Mouse (Mus musculus) kidney, embryonic 15.5 days (tissue): ENCODE measurements around the gene 4933428G20Rik. TPM values are rescaled to one million over a fixed set of nuclear protein-coding genes. Genes with fewer than 3 reads are reported as not detected.

Experiments
- ATAC-seq: fragments of 200-750 bp; cut with Nextera tagmentation; replicated peaks from 2 replicates; pipeline ENCODE4 v1.8.0; 2017; ENCODE audit warnings: moderate TSS enrichment; ENCODE audit not compliant: low FRiP score
- H3K27ac ChIP-seq: fragments of 300-500 bp; sonication (generic); 2 replicates; pipeline ENCODE4 v1.5.1; 2015; ENCODE audit warnings: mild to moderate bottlenecking, inconsistent platforms
- H3K27me3 ChIP-seq: fragments of 300-500 bp; sonication (generic); 2 replicates; pipeline ENCODE4 v1.6.1; 2015; ENCODE audit warnings: inconsistent platforms
- H3K36me3 ChIP-seq: fragments of 300-500 bp; sonication (generic); 2 replicates; pipeline ENCODE4 v1.6.1; 2015; ENCODE audit warnings: inconsistent platforms
- H3K4me1 ChIP-seq: fragments of 300-500 bp; sonication (generic); 2 replicates; pipeline ENCODE4 v1.6.1; 2015; ENCODE audit warnings: inconsistent platforms
- H3K4me2 ChIP-seq: fragments of 300-500 bp; sonication (generic); 2 replicates; pipeline ENCODE4 v1.6.1; 2015; ENCODE audit warnings: moderate library complexity, mild to moderate bottlenecking, inconsistent platforms
- H3K4me3 ChIP-seq: fragments of 300-500 bp; sonication (generic); replicated peaks from 2 replicates; pipeline ENCODE4 v1.5.1; 2015; ENCODE audit warnings: mild to moderate bottlenecking, inconsistent platforms
- H3K9ac ChIP-seq: fragments of 300-500 bp; sonication (generic); 2 replicates; pipeline ENCODE4 v1.6.1; 2015; ENCODE audit warnings: mild to moderate bottlenecking, inconsistent platforms
- H3K9me3 ChIP-seq: fragments of 300-500 bp; sonication (generic); replicated peaks from 2 replicates; pipeline ENCODE4 v1.6.1; 2016; ENCODE audit warnings: inconsistent platforms
- WGBS: fragments of 180-500 bp; shearing (Covaris S2); methylation state at CpG from one replicate; pipeline ENCODE4 v1.1.7; 2015; ENCODE audit warnings: mixed read lengths; 5-methylcytosine and 5-hydroxymethylcytosine counted together
- polyA plus RNA-seq: library from polyadenylated mRNA; unstranded; fragments of >200 nt; fragmentation: Nextera tagmentation; extraction: Ambion mirVana; gene quantifications from 2 replicates; pipeline ENCODE4 v1.2.1, GENCODE M21; 2015

4933428G20Rik gene
- polyA plus RNA-seq, 1 experiment from 2014 or later = 0.84 TPM

DNA sequence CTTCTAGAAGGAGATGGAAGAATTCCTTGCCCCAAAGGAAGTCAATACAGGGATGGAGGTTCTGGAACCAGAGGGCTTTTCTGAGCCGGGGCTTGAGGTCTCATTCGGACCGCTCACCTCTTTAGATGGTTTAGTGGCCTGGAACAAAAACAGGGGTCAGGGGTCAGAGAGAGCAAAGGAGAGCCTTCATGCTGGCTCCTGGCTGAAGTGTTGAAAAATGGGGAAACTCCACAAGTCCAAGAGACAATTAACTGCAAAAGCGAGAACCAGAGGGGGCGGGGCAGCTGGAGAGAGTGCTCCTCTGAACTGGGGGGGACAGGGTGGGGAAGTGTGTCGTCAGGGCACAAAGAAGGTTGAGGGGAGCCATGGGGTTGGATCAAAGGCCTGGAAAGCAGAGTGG is 12.4 kb upstream of the 4933428G20Rik start:
- ATAC-seq = no peak
- H3K27ac ChIP-seq = peak overlapping the region; percentile 82
- H3K4me3 ChIP-seq = no peak overlapping the region
- no peaks in the 10 kb centered on the region for H3K9me3 ChIP-seq
- 57% methylated on average over 6 of the region's 6 CpGs for WGBS
- H3K4me1 ChIP-seq = peaks cover 34% of the 10 kb centered on the region
- H3K4me2 ChIP-seq = peak overlapping the region; percentile 41; the same call in 1 of the 2 replicates
- H3K27me3 ChIP-seq = no peaks in the 10 kb centered on the region
- H3K9ac ChIP-seq = no peak overlapping the region
- H3K36me3 ChIP-seq = no peaks in the 10 kb centered on the region

DNA sequence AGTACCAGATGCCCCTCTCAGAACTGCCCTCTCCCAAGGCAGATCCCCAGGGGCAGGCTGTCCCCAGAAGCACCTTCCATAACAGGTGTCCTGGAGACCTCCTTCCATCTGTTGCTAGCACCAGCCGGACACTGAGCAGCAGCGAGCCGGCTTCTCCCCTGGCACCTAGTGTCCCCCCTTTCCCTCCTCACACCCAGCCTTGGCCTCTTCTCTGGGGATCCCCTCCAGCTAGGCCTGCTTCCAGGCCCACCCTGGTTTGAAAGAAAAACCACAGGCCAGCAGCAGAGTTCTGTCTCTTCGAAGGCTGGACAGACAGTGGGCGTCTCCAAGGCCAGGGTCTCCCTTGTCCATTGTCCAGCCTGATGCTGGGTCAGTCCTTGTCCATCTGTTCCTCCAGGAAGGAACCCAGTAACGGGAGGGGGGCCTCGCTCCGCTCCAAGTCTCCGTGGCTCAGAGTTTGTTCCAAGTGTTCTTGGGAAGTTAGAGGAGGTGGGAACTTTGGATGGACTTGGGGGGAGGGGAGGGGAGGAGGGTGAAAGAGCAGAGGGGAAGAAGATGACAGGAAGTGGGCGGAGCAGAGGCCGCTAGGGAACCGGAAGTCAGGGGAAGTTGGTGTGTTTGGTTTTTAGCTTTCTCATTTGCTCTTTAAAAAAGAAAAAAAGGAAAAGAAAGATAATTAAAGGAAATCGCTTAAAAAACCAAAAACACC is 11.7 kb upstream of the 4933428G20Rik start:
- Histone ChIP-seq H3K36me3 (no peaks in the 10 kb centered on the region), H3K9me3 (no peaks in the 10 kb centered on the region), H3K4me2 (peak overlapping the region; percentile 41), H3K9ac (no peak overlapping the region), H3K27ac (peak overlapping the region; percentile 82), H3K27me3 (no peaks in the 10 kb centered on the region), H3K4me3 (0 out of 2 replicates have a peak overlapping the region, but pooled peaks have one; percentile 0), H3K4me1 (peaks cover 34% of the 10 kb centered on the region)
- 49% methylated on average over 13 of the region's 13 CpGs for WGBS
- 0 out of 2 replicates have a peak, but pooled peaks have one; percentile 24 for ATAC-seq

GRCm38 (mm10) chr11:97510966-97511660 is 11.0 kb upstream of the 4933428G20Rik start:
- Histone ChIP-seq H3K9ac (no peak overlapping the region), H3K4me3 (no peak overlapping the region), H3K9me3 (no peaks in the 10 kb centered on the region), H3K4me1 (peaks cover 34% of the 10 kb centered on the region), H3K36me3 (no peaks in the 10 kb centered on the region), H3K27ac (peak overlapping the region; percentile 82), H3K27me3 (no peaks in the 10 kb centered on the region), H3K4me2 (peak overlapping the region; percentile 41)
- ATAC-seq = 0 out of 2 replicates have a peak, but pooled peaks have one; percentile 22
- 32% methylated on average over 10 of the region's 10 CpGs for WGBS

DNA sequence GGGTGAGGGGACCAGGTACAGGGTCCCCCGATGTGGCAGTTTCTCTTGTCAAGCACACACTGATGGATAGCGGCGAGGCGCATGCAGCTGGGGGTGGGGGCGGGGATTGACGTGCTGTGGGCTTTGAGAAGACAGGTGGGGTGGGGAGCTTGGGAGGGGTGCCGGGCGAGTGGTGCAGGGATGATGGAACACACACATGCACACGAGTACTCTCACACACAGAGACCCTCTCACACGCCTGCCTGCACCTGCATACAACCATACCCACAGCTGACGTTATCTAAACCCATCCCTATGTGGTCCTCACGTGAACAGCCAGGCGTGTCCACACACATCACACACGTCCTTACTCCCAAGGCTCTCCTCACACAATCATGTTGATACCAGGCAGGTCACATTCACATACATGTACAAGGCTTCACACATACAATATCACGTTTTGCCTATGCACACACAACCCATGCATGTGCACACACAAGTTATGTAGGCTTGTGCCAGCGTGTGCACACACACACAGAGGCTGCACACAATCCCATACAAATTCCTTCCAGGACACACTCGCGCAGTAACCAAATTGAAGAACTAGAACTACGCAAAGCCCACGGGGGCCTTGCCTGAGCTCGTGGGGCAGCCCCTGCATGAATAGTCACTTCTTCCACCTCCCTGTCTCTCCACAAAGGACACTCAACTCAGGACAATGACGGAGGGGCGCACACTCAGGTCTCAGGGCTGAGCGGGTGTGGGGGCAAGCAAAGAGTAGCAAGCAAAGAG is 9.8 kb upstream of the 4933428G20Rik start:
- H3K9ac ChIP-seq = no peak overlapping the region
- no peak overlapping the region for H3K27ac ChIP-seq
- WGBS = 67% methylated on average over 24 of the region's 24 CpGs
- H3K4me2 ChIP-seq = no peak overlapping the region
- ATAC-seq = no peak
- no peaks in the 10 kb centered on the region for H3K9me3 ChIP-seq
- no peaks in the 10 kb centered on the region for H3K36me3 ChIP-seq
- H3K4me3 ChIP-seq = no peak overlapping the region
- H3K27me3 ChIP-seq = no peaks in the 10 kb centered on the region
- H3K4me1 ChIP-seq = peaks cover 34% of the 10 kb centered on the region

DNA sequence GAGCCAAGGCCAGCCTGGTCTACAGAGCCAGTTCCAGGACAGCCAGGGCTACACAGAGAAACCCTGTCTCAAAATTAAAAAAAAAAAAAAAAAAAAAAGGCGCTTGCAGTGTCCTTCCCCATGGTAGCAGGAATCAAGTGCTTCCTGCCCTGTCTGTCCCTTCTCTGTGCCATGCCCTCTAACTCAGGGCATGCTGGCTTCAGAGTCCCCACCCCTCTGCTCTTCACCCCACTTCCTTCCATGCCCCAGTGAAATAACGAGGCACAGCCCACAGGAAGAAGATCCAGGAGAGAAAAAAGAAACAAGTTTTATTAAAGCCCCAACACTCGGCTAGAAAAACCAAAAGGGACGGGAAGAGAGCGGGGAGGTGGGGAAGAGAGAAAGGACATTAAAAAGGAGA is 8.9 kb upstream of the 4933428G20Rik start:
- Histone ChIP-seq H3K9ac (no peak overlapping the region), H3K36me3 (no peaks in the 10 kb centered on the region), H3K4me1 (peaks cover 34% of the 10 kb centered on the region), H3K4me2 (no peak overlapping the region), H3K27ac (no peak overlapping the region), H3K27me3 (no peaks in the 10 kb centered on the region), H3K4me3 (no peak overlapping the region), H3K9me3 (no peaks in the 10 kb centered on the region)
- whole genome bisulfite sequencing = 25% methylated on average over 5 of the region's 5 CpGs
- no peak for ATAC-seq

- Histone ChIP-seq H3K9me3 (no peaks in the 10 kb centered on the region), H3K9ac (no peak overlapping the region), H3K4me2 (no peak overlapping the region), H3K27me3 (no peaks in the 10 kb centered on the region), H3K4me3 (no peak overlapping the region), H3K27ac (no peak overlapping the region), H3K36me3 (no peaks in the 10 kb centered on the region), H3K4me1 (peaks cover 34% of the 10 kb centered on the region)
- ATAC-seq = no peak
- 68% methylated on average over 3 of the region's 3 CpGs for WGBS
These were observed 8.1 kb upstream of the 4933428G20Rik start for GRCm38 (mm10) chr11:97508198-97508597.

DNA sequence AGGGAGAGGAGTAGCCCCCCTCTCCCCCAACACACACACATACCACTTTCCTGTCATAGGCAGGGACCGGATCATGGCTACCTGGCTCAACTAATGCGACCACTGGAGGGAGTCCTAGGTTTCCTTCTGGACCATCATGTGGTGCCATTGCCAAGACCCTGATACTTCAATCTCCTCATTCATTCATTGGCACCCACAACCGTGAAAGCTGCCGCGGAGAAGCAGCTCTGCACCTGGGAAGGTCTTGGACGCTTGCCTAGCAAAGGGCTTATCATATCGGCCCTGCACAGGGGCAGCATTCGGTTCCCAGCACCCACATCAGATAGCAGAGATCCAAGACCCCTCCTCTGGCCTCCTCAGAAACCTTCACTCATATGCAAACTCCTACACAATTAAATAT is 6.2 kb upstream of the 4933428G20Rik start:
- H3K4me2 ChIP-seq = no peak overlapping the region
- no peak overlapping the region for H3K9ac ChIP-seq
- ATAC-seq = no peak
- peaks cover 35% of the 10 kb centered on the region for H3K4me1 ChIP-seq
- no peak overlapping the region for H3K27ac ChIP-seq
- H3K9me3 ChIP-seq = no peaks in the 10 kb centered on the region
- H3K27me3 ChIP-seq = peaks cover 17% of the 10 kb centered on the region
- H3K4me3 ChIP-seq = no peak overlapping the region
- WGBS = 62% methylated on average over 8 of the region's 8 CpGs
- H3K36me3 ChIP-seq = no peaks in the 10 kb centered on the region

DNA sequence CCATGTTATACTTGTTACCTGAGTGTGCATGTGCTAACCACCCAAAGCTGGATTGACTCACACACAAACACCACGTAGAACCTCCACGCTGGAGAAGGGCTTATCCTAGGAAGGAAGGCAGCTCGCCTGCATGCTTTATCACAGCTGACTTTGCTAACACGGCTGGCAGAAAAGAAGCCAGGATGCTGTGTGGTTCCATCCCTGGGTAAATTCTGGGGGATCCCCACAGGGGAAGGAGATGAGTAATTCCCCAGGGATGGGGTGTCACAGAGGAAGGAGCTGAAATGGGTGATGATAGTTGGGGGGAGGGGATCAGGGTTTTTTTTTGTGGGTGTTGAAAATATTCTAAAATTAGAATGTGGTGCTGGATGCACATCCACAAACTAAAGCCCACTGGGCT is 5.6 kb upstream of the 4933428G20Rik start:
- H3K4me1 ChIP-seq = peaks cover 36% of the 10 kb centered on the region
- WGBS = 77% methylated on average over 4 of the region's 4 CpGs
- H3K36me3 ChIP-seq = peaks cover 4% of the 10 kb centered on the region; the same call in 1 of the 2 replicates
- no peak overlapping the region for H3K4me3 ChIP-seq
- peaks cover 23% of the 10 kb centered on the region for H3K27me3 ChIP-seq
- no peak overlapping the region for H3K27ac ChIP-seq
- no peaks in the 10 kb centered on the region for H3K9me3 ChIP-seq
- no peak for ATAC-seq
- no peak overlapping the region for H3K4me2 ChIP-seq
- H3K9ac ChIP-seq = no peak overlapping the region

GRCm38 (mm10) chr11:97502846-97503245 is 2.7 kb upstream of the 4933428G20Rik start:
- Histone ChIP-seq H3K9me3 (no peaks in the 10 kb centered on the region), H3K4me1 (peaks cover 29% of the 10 kb centered on the region), H3K9ac (no peak overlapping the region), H3K4me2 (no peak overlapping the region), H3K27ac (no peak overlapping the region), H3K4me3 (no peak overlapping the region), H3K36me3 (peaks cover 5% of the 10 kb centered on the region; the same call in 1 of the 2 replicates), H3K27me3 (peaks cover 51% of the 10 kb centered on the region)
- no peak for ATAC-seq
- WGBS = 84% methylated on average over 4 of the region's 4 CpGs

GRCm38 (mm10) chr11:97502383-97502782 is 2.2 kb upstream of the 4933428G20Rik start:
- no peak overlapping the region for H3K27ac ChIP-seq
- no peak overlapping the region for H3K9ac ChIP-seq
- H3K4me3 ChIP-seq = no peak overlapping the region
- H3K27me3 ChIP-seq = peaks cover 56% of the 10 kb centered on the region
- 42% methylated on average over 9 of the region's 9 CpGs for WGBS
- no peak; the same call in 1 of the 2 replicates for ATAC-seq
- no peaks in the 10 kb centered on the region for H3K9me3 ChIP-seq
- peaks cover 9% of the 10 kb centered on the region for H3K36me3 ChIP-seq
- H3K4me1 ChIP-seq = peaks cover 29% of the 10 kb centered on the region
- no peak overlapping the region for H3K4me2 ChIP-seq

DNA sequence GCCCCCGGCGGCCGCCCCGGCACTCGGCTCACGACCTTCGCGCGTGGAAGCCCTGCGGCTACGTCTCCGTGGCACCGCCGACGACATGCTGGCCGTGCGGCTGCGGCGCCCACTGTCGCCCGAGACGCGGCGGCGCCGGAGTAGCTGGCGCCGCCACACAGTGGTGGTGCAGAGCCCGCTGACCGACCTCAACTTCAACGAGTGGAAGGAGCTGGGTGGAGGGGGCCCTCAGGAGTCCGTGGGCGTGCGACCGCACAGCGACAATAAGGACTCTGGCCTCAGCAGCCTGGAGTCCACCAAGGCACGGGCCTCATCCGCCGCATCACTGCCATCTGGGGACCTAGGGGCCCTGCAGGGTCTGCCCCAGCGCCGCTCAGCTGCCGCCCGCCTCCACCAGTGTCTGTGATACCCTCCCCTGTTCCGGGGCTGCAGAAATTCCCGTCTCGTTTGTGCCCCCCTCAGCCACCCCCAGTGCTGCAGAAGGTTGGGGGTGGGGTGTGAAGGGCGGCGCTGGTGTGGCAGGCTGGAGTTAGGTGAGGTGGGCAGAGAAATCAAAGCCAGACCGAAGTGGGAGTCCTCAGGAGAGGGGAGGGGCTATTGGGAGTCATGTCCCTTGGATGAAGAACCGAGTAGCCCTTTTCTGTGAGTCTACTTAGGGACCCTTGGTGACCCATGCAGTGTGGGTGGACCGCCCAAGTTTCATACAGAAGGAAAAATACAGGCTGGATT is 744 bp upstream of the 4933428G20Rik start:
- H3K36me3 ChIP-seq = peaks cover 18% of the 10 kb centered on the region
- no peak overlapping the region for H3K27ac ChIP-seq
- peak; percentile 17; the same call in 1 of the 2 replicates for ATAC-seq
- H3K4me3 ChIP-seq = peak overlapping the region; percentile 39
- H3K27me3 ChIP-seq = peaks cover 56% of the 10 kb centered on the region
- H3K4me2 ChIP-seq = peak overlapping the region; percentile 66
- WGBS = 17% methylated on average over 51 of the region's 51 CpGs
- peaks cover 29% of the 10 kb centered on the region for H3K4me1 ChIP-seq
- peak overlapping the region; percentile 15; the same call in 1 of the 2 replicates for H3K9ac ChIP-seq
- no peaks in the 10 kb centered on the region for H3K9me3 ChIP-seq
